Mouse (Mus musculus) heart, adult 8-10 months (tissue): ENCODE results near the gene Ccdc144b. TPM values are rescaled to one million over a fixed set of nuclear protein-coding genes. Genes with fewer than 3 reads are reported as not detected.
A peak's percentile ranks its signal among the peaks of the same experiment; 100 is the strongest.

Source experiments
- DNase-seq: peaks from one replicate; pipeline ENCODE4 v3.0.0; 2022; ENCODE audit warnings: low spot score
- total RNA-seq, 4 experiments: library from RNA; stranded (reverse); gene quantifications; 2 replicates each; pipeline ENCODE4 v1.2.4; 2022

The Ccdc144b gene
- not detected for total RNA-seq

GRCm38 (mm10) chr3:36053447-36053846 lies at the start of gene Ccdc144b:
Gene Ccdc144b, minus strand, starts transcription at chr3:36053547.
- DNase-seq = no peak

GRCm38 (mm10) chr3:36095371-36095770 lies 42.0 kb upstream of the Ccdc144b start:
- DNase-seq = no peak

GRCm38 (mm10) chr3:36087591-36087990 lies 34.2 kb upstream of the Ccdc144b start:
- no peak for DNase-seq

GRCm38 (mm10) chr3:36085394-36085793 lies 32.0 kb upstream of the Ccdc144b start:
- DNase-seq = no peak

- DNase-seq = no peak
Observed at GRCm38 (mm10) chr3:36083381-36083780, 30.0 kb upstream of the Ccdc144b start.

- no peak for DNase-seq
Observed at GRCm38 (mm10) chr3:36082843-36083242, 29.5 kb upstream of the Ccdc144b start.

- no peak for DNase-seq
Observed at GRCm38 (mm10) chr3:36080741-36081140, 27.4 kb upstream of the Ccdc144b start.

GRCm38 (mm10) chr3:36079886-36080285 lies 26.5 kb upstream of the Ccdc144b start:
- DNase-seq = no peak

GRCm38 (mm10) chr3:36077386-36077785 lies 24.0 kb upstream of the Ccdc144b start:
- no peak for DNase-seq

GRCm38 (mm10) chr3:36075466-36075865 lies 22.1 kb upstream of the Ccdc144b start:
- no peak for DNase-seq

GRCm38 (mm10) chr3:36074231-36074630 lies 20.9 kb upstream of the Ccdc144b start:
- DNase-seq = no peak

- DNase-seq = no peak
Observed at GRCm38 (mm10) chr3:36071047-36071446, 17.7 kb upstream of the Ccdc144b start.

GRCm38 (mm10) chr3:36070436-36070835 lies 17.1 kb upstream of the Ccdc144b start:
- no peak for DNase-seq

- no peak for DNase-seq
Observed at GRCm38 (mm10) chr3:36067731-36068130, 14.4 kb upstream of the Ccdc144b start.

- peak; percentile 93 for DNase-seq
Observed at GRCm38 (mm10) chr3:36065843-36066651, 12.7 kb upstream of the Ccdc144b start, which contains the start of gene Acad9. Gene Acad9, plus strand, starts transcription at chr3:36065979.

GRCm38 (mm10) chr3:36065166-36065565 lies 11.8 kb upstream of the Ccdc144b start:
- no peak for DNase-seq

- DNase-seq = no peak
Observed at GRCm38 (mm10) chr3:36064592-36065061, 11.3 kb upstream of the Ccdc144b start.

GRCm38 (mm10) chr3:36060096-36060850 lies 6.9 kb upstream of the Ccdc144b start:
- DNase-seq = peak; percentile 24

- no peak for DNase-seq
Observed at GRCm38 (mm10) chr3:36049106-36049505, 4.2 kb downstream of the Ccdc144b start.

- no peak for DNase-seq
Observed at GRCm38 (mm10) chr3:36045086-36045485, 8.3 kb downstream of the Ccdc144b start.

GRCm38 (mm10) chr3:36044520-36044919 lies 8.8 kb downstream of the Ccdc144b start:
- DNase-seq = no peak

GRCm38 (mm10) chr3:36031740-36032510 lies 21.4 kb downstream of the Ccdc144b start:
- no peak for DNase-seq
